Mouse (Mus musculus): ENCODE results near the gene Ensa.

Ensa gene

DNA sequence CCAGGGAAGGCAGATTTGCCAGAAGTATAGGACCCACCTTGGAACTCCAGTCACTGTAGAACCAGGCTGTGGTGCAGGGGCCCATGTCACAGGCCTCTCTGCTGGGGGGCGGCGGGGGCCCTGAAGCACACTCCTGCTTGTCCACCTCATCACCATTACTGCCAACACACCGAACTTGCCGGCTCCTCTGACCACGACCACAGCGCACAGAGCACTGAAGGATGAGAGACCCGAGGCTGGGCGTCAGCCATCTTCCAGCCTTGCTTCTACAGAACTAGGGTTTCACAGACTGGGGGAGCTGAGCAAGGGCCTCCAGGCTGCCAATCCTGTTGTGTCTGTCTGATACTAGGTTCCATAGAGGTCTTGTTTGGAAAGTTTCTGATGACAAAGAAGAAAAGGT lies 54.8 kb downstream of the Ensa start:
- DNase-seq (ENCODE audit: low read depth, low spot score), result no peak

GRCm38 (mm10) chr3:95680673-95681072 lies 55.9 kb downstream of the Ensa start:
- no peak for DNase-seq (ENCODE audit: low read depth, low spot score)

- no peak for DNase-seq (ENCODE audit: low read depth, low spot score)
Observed at GRCm38 (mm10) chr3:95681365-95681764, 56.6 kb downstream of the Ensa start.
